ENCODE assay signal across 31 mouse cellular contexts in genomic region chr15:17779788-17780187, GRCm38 (mm10).
"Had no signal": no experiment of that assay in that cellular context is flagged by ENCODE, and none has a peak within 500 bp of the region (broad histone marks: within the 10 kb centered on the region; RNA-seq: fewer than 3 reads in every experiment).

No protein-coding gene starts in this region.

- H3K27me3 ChIP-seq: heart, embryonic 12.5 days; heart, embryonic 13.5 days; heart, embryonic 15.5 days; hindbrain, embryonic 12.5 days; hindbrain, embryonic 13.5 days; hindbrain, embryonic 15.5 days; intestine, embryonic 15.5 days; kidney, embryonic 15.5 days had no signal

- H3K4me3 ChIP-seq: heart, embryonic 10.5 days; heart, embryonic 12.5 days; heart, embryonic 13.5 days; heart, embryonic 15.5 days; hindbrain, embryonic 10.5 days; hindbrain, embryonic 12.5 days; hindbrain, embryonic 13.5 days; hindbrain, embryonic 15.5 days; intestine, embryonic 15.5 days; kidney, embryonic 15.5 days; layer of hippocampus, adult 2 months; left cerebral cortex, adult 2 months had no signal

- H3K27ac ChIP-seq: heart, embryonic 10.5 days; heart, embryonic 13.5 days; heart, embryonic 15.5 days; hindbrain, embryonic 10.5 days; hindbrain, embryonic 12.5 days; hindbrain, embryonic 13.5 days; hindbrain, embryonic 14.5 days; hindbrain, embryonic 15.5 days; hindbrain, postnatal 0 days; intestine, embryonic 15.5 days; kidney, embryonic 15.5 days; kidney, postnatal 0 days; layer of hippocampus, adult 2 months; left cerebral cortex, adult 2 months had no signal

- H3K4me1 ChIP-seq: heart, embryonic 10.5 days; heart, embryonic 12.5 days; heart, embryonic 13.5 days; heart, embryonic 15.5 days; hindbrain, embryonic 10.5 days; hindbrain, embryonic 12.5 days; hindbrain, embryonic 13.5 days; hindbrain, embryonic 15.5 days; intestine, embryonic 15.5 days; kidney, embryonic 15.5 days had no signal

- H3K9me3 ChIP-seq: heart, embryonic 10.5 days; heart, embryonic 12.5 days; heart, embryonic 13.5 days; heart, embryonic 15.5 days; hindbrain, embryonic 10.5 days; hindbrain, embryonic 12.5 days; hindbrain, embryonic 13.5 days; hindbrain, embryonic 15.5 days; intestine, embryonic 15.5 days; kidney, embryonic 15.5 days had no signal

- H3K36me3 ChIP-seq: heart, embryonic 10.5 days; heart, embryonic 12.5 days; heart, embryonic 13.5 days; heart, embryonic 15.5 days; hindbrain, embryonic 10.5 days; hindbrain, embryonic 12.5 days; hindbrain, embryonic 13.5 days; hindbrain, embryonic 15.5 days; intestine, embryonic 15.5 days; kidney, embryonic 15.5 days had no signal

- DNase-seq: heart, postnatal 10 days; heart, postnatal 14 days; heart, postnatal 36 days; heart, postnatal 4 days; kidney, adult 11 months; kidney, adult 18-20 months; kidney, adult 2 months; kidney, adult 8-10 months; kidney, adult 9 months; kidney, postnatal 10 days; kidney, postnatal 14 days; kidney, postnatal 25 days; kidney, postnatal 36 days; kidney, postnatal 4 days; layer of hippocampus, adult 9-11 months; layer of hippocampus, postnatal 36 days had no signal

- H3K9ac ChIP-seq: heart, embryonic 12.5 days; heart, embryonic 13.5 days; heart, embryonic 15.5 days; hindbrain, embryonic 12.5 days; hindbrain, embryonic 13.5 days; hindbrain, embryonic 14.5 days; hindbrain, embryonic 15.5 days; intestine, embryonic 15.5 days; kidney, embryonic 15.5 days had no signal
